Mouse (Mus musculus): ENCODE measurements around the gene Polr2l. TPM values are rescaled to one million over a fixed set of nuclear protein-coding genes. Genes with fewer than 3 reads are reported as not detected.

The Polr2l gene
- total RNA-seq, 1 experiment from 2014 or later: 74.5 TPM

- DNase-seq: peak; percentile 95
Measured at GRCm38 (mm10) chr7:141467230-141468030, 7.5 kb downstream of the Polr2l start, which contains the start of gene Cd151. Gene Cd151 (plus strand): TSS chr7:141467392.

GRCm38 (mm10) chr7:141466607-141467148 is 8.3 kb downstream of the Polr2l start:
- DNase-seq: no peak

DNA sequence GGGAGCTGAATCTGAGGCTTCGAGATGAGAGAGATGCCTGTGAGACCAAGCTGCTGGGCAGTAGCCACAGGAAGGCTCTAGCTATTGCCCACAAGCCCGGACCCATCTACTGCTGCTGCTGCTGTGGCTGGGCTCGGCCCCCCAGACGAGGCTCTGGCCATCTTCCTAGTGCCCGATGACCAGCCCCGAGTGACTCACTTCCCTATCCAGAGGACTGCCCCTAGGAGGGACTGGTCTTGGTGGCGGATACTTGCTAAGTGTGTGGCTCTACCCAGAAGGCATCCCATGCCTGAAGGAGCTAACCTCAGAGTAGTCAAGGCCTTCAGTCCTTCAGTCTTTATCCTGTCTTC is 8.9 kb downstream of the Polr2l start:
- DNase-seq: peak; percentile 65

- no peak for DNase-seq
Measured at GRCm38 (mm10) chr7:141465388-141466044, 9.4 kb downstream of the Polr2l start.

- peak; percentile 43 for DNase-seq
Measured at GRCm38 (mm10) chr7:141464603-141465201, 10.2 kb downstream of the Polr2l start.

DNA sequence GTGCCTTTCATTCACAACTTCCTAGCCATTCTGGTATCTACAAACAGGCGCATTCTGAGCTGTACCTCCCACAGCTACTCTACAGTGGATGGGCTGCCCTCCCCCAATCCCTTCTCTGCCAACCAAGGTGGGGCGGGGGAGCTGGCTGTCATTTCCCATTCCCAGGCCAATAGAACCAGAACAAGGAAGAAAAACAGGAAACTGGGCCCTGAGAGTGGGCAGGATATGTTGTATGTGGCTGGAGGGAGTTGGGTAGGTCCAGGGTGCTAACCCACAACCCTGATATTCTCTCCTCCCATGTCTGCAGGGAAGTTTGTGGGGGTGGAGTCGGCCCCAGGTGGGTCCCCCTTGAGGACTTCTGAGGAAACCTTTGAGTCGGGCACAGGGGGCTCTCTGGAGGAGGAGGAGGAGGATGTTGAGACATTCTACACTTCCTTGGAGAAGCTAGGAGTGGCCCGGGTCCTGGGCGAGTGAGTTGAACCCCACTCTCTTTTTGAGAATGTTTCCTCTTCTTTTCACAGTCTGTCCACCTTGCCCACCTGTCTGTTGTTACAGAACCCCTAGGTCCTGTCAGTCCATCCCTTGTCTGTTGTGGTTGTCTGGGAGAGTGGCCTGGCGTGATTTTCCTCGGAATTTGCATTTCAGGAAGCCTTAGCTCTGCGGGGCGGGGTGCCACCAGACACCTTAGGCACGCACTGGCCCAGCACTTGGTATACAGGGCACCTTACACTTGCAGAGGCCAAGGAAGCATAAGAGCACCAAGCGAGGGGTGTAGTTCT is 10.9 kb downstream of the Polr2l start:
- peak; percentile 71 for DNase-seq

- peak; percentile 67 for DNase-seq
Measured at GRCm38 (mm10) chr7:141462333-141462821, 12.6 kb downstream of the Polr2l start.

DNA sequence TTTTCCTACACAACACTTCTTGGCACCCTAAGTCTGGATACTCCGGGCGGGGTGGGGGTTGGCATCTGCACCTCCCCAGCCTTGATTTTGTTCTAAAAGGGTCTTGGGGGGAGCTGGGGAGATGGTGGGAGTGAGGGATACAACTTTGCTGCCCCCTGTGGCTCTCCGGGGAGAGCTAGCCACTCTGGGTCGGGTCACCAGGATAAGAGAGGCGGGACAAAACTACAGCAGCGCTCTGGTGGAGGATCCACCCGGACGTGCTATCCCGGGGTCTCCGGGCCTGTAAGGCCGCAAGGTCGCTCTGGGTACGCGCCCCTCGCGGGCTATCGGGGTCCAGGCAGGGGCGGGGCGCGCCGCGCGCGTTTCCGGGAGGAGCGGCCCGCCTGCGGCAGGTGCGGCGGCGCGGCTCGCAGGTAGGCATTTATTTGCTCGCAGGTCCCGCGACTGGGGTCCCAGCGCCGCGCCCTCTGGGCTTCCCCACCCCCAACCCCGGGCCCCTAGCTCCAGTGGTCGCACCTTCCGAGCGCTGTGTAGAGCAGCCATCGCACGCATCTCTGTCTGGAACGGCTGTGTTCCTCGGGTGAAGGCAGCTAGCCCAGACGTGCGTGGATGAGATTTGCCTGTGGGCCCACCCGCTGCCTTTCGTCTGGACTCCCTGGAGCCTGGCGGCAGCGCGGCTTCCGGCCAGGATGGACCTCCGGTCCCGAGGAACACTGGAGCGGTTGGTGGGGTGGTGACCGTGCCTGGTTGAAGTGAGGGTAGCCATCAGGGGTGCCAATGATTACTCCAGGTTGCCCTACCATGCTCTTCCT is 13.2 kb downstream of the Polr2l start:
- DNase-seq: peak; percentile 64

DNA sequence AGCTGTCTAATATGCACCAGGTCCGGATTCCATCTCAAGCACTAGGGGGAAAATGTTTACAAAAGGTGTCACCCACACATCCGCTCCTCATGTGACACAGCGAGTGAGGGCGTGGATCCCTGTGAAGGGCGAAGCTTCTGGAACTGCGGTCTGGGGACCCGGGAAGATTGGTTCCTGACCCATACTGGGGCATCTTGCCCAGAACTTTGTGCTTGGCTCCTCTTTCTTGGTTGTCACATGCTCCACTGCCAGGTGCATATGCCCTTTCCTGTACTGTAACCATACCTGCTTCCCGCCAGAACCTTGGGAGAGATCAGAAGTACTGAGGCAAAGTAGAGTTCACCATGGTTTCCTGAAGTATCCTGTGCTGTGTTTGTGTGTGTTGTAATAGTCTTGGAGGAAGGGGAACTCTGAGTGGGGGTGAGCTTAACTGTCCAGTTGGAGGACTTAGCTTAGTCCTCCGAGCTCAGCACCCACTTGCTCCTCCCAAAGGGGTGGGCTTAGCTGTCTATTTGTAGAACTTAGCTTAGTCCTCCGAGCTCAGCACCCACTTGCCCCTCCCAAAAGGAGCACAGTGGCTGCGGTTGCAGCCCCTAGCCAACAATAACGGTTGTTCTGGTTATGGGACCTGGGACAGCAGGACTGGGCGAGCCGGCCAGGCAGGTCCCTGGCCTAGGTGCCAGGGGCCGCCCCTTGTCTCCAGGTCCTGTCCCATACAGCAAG is 14.4 kb downstream of the Polr2l start, which contains the start of gene Cracr2b:
Cracr2b (plus strand) TSS at position 704 of the 723 bp plus-strand sequence.
- DNase-seq: peak; percentile 33

DNA sequence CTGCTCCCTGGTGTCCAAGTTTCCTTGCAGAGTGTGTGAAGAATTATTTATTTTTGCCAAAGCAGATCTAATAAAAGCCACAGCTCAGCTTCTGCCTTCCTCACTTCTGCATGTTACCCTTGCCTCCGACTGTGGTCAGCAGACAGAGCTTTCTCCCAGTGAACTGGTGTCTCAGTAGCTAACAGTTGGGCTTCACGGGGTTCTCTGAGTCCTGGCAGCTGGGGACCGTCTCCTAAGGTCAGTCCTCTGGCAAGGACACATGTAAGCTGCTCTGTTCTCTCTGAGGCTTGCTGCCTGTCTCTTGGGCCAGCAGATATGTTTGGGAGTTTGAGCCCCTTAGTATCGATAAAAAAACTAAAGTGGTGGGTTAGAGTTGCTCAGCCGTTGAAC is 14.9 kb downstream of the Polr2l start:
- peak; percentile 19 for DNase-seq

- peak; percentile 66 for DNase-seq
Measured at GRCm38 (mm10) chr7:141459301-141459711, 15.6 kb downstream of the Polr2l start.

- DNase-seq: no peak
Measured at GRCm38 (mm10) chr7:141458661-141459060, 16.3 kb downstream of the Polr2l start.

DNA sequence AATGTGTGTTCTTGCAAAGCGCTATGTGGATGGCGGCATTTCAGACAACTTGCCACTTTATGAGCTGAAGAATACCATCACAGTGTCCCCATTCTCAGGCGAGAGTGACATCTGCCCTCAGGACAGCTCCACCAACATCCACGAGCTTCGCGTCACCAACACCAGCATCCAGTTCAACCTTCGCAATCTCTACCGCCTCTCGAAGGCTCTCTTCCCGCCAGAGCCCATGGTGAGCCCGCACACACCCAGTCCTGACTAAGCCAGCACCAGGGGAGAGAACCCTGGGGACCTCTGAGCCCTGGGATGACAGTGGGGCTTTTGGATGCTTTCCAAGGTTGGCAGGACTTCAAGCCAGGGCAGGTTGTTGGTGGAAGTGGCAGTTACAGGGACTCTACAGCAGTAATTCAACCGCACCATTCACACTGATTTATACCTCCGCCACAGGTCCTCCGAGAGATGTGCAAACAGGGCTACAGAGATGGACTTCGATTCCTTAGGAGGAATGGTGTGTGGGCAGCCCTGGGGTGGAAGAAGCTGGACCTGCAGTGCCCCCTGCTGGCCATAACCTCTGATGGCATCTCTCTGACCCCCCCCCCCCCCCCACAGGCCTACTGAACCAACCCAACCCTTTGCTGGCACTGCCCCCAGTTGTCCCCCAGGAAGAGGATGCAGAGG is 16.8 kb downstream of the Polr2l start:
- peak; percentile 81 for DNase-seq

DNA sequence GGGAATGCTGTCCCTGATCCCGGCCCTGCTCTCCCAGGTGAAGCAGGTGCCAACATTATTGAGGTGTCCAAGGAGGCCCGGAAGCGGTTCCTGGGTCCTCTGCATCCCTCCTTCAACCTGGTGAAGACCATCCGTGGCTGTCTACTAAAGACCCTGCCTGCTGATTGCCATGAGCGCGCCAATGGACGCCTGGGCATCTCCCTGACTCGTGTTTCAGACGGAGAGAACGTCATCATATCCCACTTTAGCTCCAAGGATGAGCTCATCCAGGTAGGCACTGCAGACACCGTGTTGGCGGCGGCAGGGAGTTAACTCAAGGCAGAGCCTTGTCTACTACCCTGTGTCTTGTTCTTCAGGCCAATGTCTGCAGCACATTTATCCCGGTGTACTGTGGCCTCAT is 17.7 kb downstream of the Polr2l start:
- peak; percentile 9 for DNase-seq

DNA sequence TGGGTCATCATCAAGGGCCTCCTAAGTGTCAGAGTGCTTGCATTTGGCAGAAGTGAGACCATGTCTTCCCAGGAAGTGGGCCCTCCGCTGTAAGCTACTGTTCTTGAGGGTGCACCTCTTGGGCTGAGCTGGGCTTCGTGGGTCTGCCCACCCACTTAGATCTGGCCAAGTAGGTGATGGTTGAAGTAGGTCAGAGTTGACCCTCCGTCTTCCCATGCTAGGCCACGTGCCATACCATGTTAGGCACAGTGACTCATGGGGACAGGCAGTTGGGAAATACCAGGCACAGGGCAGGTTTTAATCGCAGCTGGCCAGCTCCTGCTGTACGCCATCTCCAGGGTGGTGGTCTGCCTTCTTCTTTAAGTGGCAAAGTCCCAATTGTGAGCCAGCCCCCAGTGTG is 18.2 kb downstream of the Polr2l start:
- peak; percentile 80 for DNase-seq

DNA sequence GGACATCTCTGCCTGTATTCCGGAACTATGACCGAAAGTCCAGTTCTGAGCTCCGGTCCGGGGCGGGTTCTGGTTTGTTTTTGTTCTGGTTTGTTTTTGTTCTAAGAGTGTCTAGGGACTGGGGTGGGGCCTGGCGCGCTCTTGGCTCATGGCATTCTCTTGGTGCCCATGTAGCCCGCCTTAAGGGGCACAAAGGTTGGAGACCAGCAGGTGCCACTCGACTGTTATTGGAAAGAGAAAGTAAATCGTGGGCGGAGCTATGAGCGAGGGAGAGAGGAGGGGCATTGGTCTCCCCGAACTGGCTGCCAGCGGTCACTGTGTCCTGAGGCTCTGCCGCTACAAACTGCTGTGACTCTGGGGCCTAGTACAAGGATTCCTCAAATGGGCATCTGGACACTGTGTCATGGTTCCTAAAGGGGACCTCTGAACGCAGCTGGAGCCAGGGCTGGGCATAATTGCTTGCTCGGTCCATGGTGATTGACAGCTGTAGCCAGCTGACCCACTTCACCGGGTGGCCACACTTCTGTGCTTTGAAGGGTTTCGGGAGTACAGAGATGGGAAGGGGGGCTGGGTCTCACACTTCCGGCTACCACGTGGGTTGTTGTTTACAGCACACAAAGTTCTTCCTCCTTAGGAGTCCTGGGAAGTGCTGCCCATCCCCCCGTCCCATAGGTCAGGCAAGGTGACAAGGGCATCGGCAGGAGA is 19.2 kb downstream of the Polr2l start:
- DNase-seq: peak; percentile 86

- peak; percentile 99 for DNase-seq
Measured at GRCm38 (mm10) chr7:141454967-141455551, 19.9 kb downstream of the Polr2l start, which contains the start of gene Pnpla2. Gene Pnpla2 (plus strand): TSS chr7:141455198.

DNA sequence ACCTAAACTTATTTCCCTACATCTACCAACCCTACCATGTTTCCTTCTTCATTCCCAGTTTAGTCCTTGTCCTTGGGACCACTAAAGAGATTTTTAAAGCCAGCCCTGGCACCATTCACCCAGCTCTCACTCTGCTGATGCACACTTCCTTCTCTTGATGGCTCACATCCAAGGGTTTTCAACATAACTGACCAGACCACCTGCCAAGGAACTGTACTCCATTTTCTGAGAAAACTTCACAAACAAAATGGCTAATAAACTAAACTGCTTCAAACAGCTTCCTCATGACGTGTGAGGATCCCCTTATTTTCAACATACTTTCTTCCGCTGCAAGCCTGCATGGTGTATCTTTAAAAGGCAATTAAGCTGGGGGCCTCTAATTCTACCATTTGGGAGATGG is 21.3 kb downstream of the Polr2l start:
- no peak for DNase-seq

- DNase-seq: peak; percentile 67
Measured at GRCm38 (mm10) chr7:141451928-141452327, 23.0 kb downstream of the Polr2l start.

Measured in adrenal gland, postnatal 14 days (tissue).